Mouse (Mus musculus) limb, embryonic 15.5 days (tissue): ENCODE results near the gene Cdadc1. TPM values are rescaled to one million over a fixed set of nuclear protein-coding genes. Genes with fewer than 3 reads are reported as not detected.
"Not testable (repeated sequence)": the region's sequence is repeated elsewhere in the genome, so short reads cannot be mapped to it uniquely, and the experiment has no call there.

Source experiments
- ATAC-seq: fragments of 200-750 bp; cut with Nextera tagmentation; 2 replicates; pipeline ENCODE4 v1.8.0; 2017; ENCODE audit warnings: low read depth, moderate TSS enrichment; ENCODE audit not compliant: insufficient number of reproducible peaks, low FRiP score, low TSS enrichment
- H3K27ac ChIP-seq: fragments of 300-500 bp; sonication (generic); 2 replicates; pipeline ENCODE4 v1.5.1; 2015; ENCODE audit warnings: moderate library complexity, mild to moderate bottlenecking, inconsistent platforms
- H3K27me3 ChIP-seq: fragments of 300-500 bp; sonication (generic); 2 replicates; pipeline ENCODE4 v1.6.1; 2015; ENCODE audit warnings: inconsistent platforms
- H3K36me3 ChIP-seq: fragments of 300-500 bp; sonication (generic); 2 replicates; pipeline ENCODE4 v1.6.1; 2015; ENCODE audit warnings: inconsistent platforms
- H3K4me1 ChIP-seq: fragments of 300-500 bp; sonication (generic); 2 replicates; pipeline ENCODE4 v1.6.1; 2015; ENCODE audit warnings: inconsistent platforms
- H3K4me2 ChIP-seq: fragments of 300-500 bp; sonication (generic); 2 replicates; pipeline ENCODE4 v1.6.1; 2015; ENCODE audit warnings: mild to moderate bottlenecking, inconsistent platforms
- H3K4me3 ChIP-seq: fragments of 300-500 bp; sonication (generic); 2 replicates; pipeline ENCODE4 v1.5.1; 2015; ENCODE audit warnings: mild to moderate bottlenecking, inconsistent platforms
- H3K9ac ChIP-seq: fragments of 300-500 bp; sonication (generic); 2 replicates; pipeline ENCODE4 v1.6.1; 2015; ENCODE audit warnings: inconsistent platforms
- H3K9me3 ChIP-seq: fragments of 300-500 bp; sonication (generic); 2 replicates; pipeline ENCODE4 v1.6.1; 2016; ENCODE audit warnings: inconsistent platforms
- WGBS: fragments of 180-500 bp; shearing (Covaris S2); methylation state at CpG from one replicate; pipeline ENCODE4 v1.1.7; 2015; 5-methylcytosine and 5-hydroxymethylcytosine counted together
- polyA plus RNA-seq: library from polyadenylated mRNA; unstranded; fragments of >200 nt; fragmentation: Nextera tagmentation; extraction: Ambion mirVana; gene quantifications from 2 replicates; pipeline ENCODE4 v1.2.1, GENCODE M21; 2015

Gene Cdadc1
- polyA plus RNA-seq, 1 experiment from 2014 or later, result 33.6 TPM

DNA sequence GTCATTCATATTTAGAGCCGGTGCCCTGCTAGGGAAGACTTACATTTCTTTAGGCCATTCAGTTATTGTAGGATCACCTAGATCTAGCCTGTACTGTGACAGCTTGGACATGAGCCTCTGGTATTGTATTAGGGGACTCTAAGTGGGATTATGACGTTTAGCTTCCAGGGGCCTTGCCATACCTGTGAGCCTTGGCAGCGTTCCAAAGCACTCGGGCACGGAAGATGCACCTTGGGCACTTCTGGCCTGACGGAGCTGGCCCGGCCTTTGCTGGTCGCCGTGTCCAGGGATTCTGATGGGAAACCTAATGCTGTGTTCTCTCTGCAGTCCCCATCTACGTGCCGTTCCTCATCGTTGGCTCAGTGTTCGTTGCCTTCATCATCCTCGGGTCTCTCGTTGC, 31.5 kb upstream of the Cdadc1 start:
- no peaks in the 10 kb centered on the region for H3K9me3 ChIP-seq
- peaks cover 39% of the 10 kb centered on the region for H3K4me1 ChIP-seq
- H3K4me2 ChIP-seq, result no peak overlapping the region
- WGBS, result 80% methylated on average over 15 of the region's 15 CpGs
- ATAC-seq, result no peak
- H3K27ac ChIP-seq, result no peak overlapping the region
- no peak overlapping the region for H3K9ac ChIP-seq
- peaks cover 14% of the 10 kb centered on the region; the same call in 1 of the 2 replicates for H3K27me3 ChIP-seq
- no peak overlapping the region for H3K4me3 ChIP-seq
- H3K36me3 ChIP-seq, result peaks cover 6% of the 10 kb centered on the region

DNA sequence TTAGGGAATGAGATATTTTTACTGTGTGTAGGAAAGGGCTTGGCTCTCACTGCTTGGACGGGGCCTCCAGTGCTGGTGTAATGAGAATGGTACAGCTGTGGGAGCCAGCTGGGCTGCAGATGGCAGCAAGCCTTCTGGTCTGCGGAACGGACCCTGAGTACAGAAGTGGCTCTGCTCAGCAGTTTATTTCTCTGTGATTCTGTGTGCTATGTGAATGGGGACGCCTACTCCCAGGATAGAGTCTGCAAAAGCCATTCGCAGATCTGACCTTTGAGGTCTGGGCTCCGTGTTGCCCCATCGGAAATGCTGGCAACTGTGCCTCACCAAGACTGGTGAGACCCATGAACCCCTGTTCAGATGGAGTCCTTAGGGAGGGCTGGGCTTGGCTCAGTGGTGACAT, 30.1 kb upstream of the Cdadc1 start:
- Histone ChIP-seq H3K27me3 (peaks cover 18% of the 10 kb centered on the region), H3K4me3 (peak overlapping the region; percentile 67), H3K9ac (no peak overlapping the region), H3K9me3 (no peaks in the 10 kb centered on the region), H3K4me2 (peak overlapping the region; percentile 91), H3K27ac (no peak overlapping the region; the same call in 1 of the 2 replicates), H3K36me3 (peaks cover 6% of the 10 kb centered on the region), H3K4me1 (peaks cover 42% of the 10 kb centered on the region)
- ATAC-seq, result no peak; the same call in 1 of the 2 replicates
- 22% methylated on average over 7 of the region's 7 CpGs for WGBS

DNA sequence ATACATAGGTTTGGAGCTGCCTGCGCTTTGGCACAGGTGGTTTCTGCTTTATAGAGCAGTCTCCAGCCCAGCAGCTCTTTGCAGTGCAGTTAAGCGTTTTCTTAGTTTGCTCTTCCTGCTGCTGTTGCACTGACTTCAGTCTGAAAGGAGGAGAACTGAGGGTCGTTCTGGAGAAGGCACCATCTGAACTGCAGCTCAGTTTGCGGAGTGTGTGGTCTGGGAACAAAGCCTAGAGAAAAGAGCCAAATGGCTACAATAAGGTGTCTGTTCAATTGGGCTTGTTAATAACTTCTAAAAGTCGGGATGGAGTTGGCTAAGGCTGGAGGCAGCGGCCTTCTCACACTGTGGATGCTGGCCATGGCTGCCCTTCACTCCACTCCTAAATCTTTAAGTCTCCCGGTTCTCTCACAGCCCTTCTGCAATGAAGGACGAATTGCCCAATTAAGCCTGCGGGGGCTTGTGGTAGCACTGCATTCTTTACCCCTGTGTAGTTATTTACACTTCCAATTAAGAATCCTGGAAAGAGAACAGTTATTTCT, 29.5 kb upstream of the Cdadc1 start:
- no peak for ATAC-seq
- Histone ChIP-seq H3K4me3 (peak overlapping the region; percentile 67), H3K27ac (peak overlapping the region; percentile 89), H3K27me3 (peaks cover 22% of the 10 kb centered on the region), H3K4me1 (peaks cover 42% of the 10 kb centered on the region), H3K4me2 (peak overlapping the region; percentile 91), H3K36me3 (peaks cover 6% of the 10 kb centered on the region), H3K9ac (0 out of 2 replicates have a peak overlapping the region, but pooled peaks have one; percentile 14), H3K9me3 (no peaks in the 10 kb centered on the region)
- 15% methylated on average over 9 of the region's 9 CpGs for WGBS

DNA sequence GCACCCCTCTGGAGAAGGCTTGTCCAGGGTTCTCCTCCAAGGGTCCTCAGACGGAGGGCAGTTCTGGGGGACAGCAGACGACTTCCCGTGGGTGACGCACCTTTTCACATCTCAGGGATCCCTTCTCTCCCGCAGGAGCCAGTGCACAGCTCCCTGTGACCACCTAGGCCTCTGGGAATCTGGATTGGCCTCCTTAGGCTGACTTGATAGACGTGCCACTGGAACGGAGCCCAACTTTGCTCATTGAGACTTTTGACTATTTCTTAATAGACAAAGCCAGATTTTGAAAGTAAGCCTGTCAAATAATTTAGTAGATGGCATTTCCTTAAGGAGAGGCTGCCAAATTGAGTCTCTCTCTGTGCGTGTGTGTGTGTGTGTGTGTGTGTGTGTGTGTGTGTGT, 29.0 kb upstream of the Cdadc1 start:
- Histone ChIP-seq H3K27me3 (peaks cover 25% of the 10 kb centered on the region), H3K4me2 (peak overlapping the region; percentile 91), H3K4me3 (peak overlapping the region; percentile 67), H3K9ac (peak overlapping the region; percentile 63; the same call in 1 of the 2 replicates), H3K27ac (peak overlapping the region; percentile 89), H3K36me3 (peaks cover 6% of the 10 kb centered on the region), H3K4me1 (peaks cover 42% of the 10 kb centered on the region), H3K9me3 (no peaks in the 10 kb centered on the region)
- 16% methylated on average over 8 of the region's 8 CpGs for WGBS
- no peak for ATAC-seq

DNA sequence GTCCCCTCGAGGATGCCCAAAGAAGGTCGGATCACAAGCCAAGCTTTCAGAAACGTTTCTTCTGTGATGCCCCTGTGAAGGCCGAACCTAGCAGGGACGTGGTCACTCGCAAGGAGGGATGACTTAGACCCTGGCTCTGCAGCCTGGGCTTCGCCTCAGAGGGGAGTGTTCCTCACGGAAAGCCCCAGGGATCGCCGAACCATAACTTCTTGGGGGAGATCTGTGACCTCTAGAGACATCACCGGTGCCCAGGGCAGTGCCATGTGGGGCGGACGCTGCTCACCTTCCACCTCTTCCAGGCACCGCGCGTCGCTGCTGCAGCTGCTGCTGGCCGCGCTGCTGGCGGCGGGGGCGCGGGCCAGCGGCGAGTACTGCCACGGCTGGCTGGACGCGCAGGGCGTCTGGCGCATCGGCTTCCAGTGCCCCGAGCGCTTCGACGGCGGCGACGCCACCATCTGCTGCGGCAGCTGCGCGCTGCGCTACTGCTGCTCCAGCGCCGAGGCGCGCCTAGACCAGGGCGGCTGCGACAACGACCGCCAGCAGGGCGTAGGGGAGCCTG, 28.1 kb upstream of the Cdadc1 start:
- peaks cover 25% of the 10 kb centered on the region for H3K27me3 ChIP-seq
- H3K4me1 ChIP-seq, result peaks cover 42% of the 10 kb centered on the region
- peaks cover 6% of the 10 kb centered on the region for H3K36me3 ChIP-seq
- H3K4me3 ChIP-seq, result peak overlapping the region; percentile 67
- no peaks in the 10 kb centered on the region for H3K9me3 ChIP-seq
- H3K27ac ChIP-seq, result peak overlapping the region; percentile 89
- ATAC-seq, result no peak
- H3K9ac ChIP-seq, result peak overlapping the region; percentile 63
- 0% methylated on average over 51 of the region's 51 CpGs for WGBS
- H3K4me2 ChIP-seq, result peak overlapping the region; percentile 91

DNA sequence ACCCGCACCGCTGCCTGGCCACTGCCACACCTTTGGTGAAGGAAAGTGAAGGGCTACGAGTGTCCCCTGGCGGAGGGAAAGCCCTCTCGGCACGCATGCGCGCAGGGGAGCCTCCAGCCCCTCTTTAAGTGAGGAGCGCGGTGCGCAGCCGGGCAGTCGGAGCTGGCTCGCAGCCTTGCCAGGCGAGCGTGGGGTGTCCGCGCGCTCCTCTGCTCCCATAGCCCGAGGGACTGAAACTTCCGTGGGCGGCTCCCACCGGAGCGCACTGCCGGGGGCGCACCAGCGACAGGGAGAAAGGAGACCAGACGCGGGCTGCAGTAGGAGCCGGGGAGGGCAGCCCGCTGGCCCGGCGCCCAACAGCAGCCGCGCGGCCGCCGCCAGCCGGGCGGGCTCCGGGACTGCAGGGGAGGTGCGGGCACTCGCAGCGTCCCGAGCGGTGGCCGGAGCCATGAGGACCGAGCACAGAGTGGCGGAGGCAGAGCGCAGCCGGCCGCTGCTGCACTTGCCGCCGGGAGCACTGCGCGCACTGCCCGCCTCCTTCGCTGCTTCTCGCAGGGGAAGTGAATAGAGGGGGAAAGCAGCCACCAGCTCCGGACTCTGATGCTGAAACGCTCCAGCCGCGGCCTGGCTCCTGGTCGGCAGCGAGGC, 27.5 kb upstream of the Cdadc1 start, which contains the start of gene Shisa2:
TSS of gene Shisa2 (plus strand) at position 151 of the 648 bp plus-strand sequence.
- Histone ChIP-seq H3K36me3 (peaks cover 6% of the 10 kb centered on the region), H3K9ac (peak within 1 kb of the TSS; percentile 63), H3K9me3 (no peaks in the 10 kb centered on the region), H3K4me2 (peak within 1 kb of the TSS; percentile 91), H3K27me3 (peaks cover 25% of the 10 kb centered on the region), H3K27ac (peak within 1 kb of the TSS; percentile 89), H3K4me1 (peaks cover 42% of the 10 kb centered on the region), H3K4me3 (peak within 1 kb of the TSS; percentile 67)
- under 1% methylated on average over 51 of the region's 65 CpGs for WGBS
- peak; percentile 79 for ATAC-seq

DNA sequence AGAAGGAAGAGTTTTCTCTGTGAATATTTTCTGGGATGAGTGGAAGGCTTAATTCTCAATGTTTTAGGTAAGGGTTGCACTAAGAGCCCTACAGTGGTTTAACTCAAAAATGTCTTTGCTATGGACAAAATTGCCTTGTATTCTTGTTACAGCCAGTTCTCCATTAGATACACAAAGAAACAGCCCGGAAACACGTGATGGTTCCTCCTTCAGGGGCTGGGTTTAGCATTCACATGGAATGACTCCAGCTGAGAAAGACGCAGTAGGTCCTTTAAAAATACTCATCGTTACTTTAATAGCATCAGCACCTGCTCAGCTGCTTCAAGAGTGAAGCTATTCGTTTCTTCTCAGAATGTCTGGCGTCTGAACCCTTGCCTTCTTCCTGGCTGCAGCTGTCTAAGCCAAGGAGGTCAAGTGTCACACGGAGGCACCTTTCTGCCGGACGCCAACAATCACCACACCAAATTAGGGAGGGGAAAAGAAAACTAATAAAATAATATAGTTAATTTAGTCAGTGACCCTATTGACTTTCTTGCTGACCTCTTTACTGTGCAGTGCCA, 26.6 kb upstream of the Cdadc1 start:
- H3K9me3 ChIP-seq, result no peaks in the 10 kb centered on the region
- no peak for ATAC-seq
- peak overlapping the region; percentile 91 for H3K4me2 ChIP-seq
- peak overlapping the region; percentile 89; the same call in 1 of the 2 replicates for H3K27ac ChIP-seq
- H3K36me3 ChIP-seq, result no peaks in the 10 kb centered on the region
- peaks cover 39% of the 10 kb centered on the region for H3K4me1 ChIP-seq
- H3K27me3 ChIP-seq, result peaks cover 25% of the 10 kb centered on the region
- no peak overlapping the region for H3K9ac ChIP-seq
- H3K4me3 ChIP-seq, result no peak overlapping the region
- WGBS, result 21% methylated on average over 9 of the region's 9 CpGs

DNA sequence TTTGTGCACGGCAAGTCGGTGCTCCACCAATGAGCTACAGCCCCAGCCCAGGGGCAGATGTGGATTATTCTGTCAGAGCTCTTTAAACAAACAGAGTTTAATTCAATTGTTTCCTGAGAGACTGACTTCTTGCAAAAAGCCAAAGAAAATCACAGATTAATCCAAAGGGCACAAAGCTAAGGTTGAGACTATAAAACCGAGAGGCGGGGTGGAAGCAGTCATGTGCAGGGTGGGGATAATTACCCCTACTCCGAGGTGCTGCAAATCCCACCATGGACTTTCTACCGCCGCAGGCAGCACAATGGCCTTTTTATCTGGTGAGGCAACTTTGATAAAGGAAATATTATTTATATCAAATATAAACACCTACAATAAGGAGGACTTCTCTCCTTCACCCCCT, 19.0 kb upstream of the Cdadc1 start:
- no peak overlapping the region for H3K4me2 ChIP-seq
- no peaks in the 10 kb centered on the region for H3K36me3 ChIP-seq
- H3K9ac ChIP-seq, result no peak overlapping the region
- peaks cover 2% of the 10 kb centered on the region; the same call in 1 of the 2 replicates for H3K4me1 ChIP-seq
- WGBS, result 41% methylated on average over 7 of the region's 7 CpGs
- no peaks in the 10 kb centered on the region for H3K9me3 ChIP-seq
- no peak for ATAC-seq
- no peak overlapping the region for H3K27ac ChIP-seq
- H3K4me3 ChIP-seq, result no peak overlapping the region
- peaks cover 8% of the 10 kb centered on the region; the same call in 1 of the 2 replicates for H3K27me3 ChIP-seq

DNA sequence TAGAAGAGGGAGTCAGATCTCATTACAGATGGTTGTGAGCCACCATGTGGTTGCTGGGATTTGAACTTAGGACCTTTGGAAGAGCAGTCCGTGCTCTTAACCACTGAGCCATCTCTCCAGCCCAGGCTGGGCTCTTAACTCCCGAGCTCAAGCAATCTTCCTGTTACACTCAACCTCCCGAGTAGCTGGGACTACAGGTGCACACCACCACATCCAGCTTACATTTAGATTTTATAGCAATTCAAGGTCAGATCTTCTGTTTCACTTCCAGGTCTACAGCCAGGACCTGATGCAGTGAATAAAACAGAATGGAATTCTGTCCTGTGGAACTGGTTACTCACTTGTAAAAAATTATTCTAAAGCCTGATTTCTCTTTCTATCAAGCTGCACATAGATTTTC, 16.4 kb upstream of the Cdadc1 start:
- H3K27ac ChIP-seq, H3K9ac ChIP-seq, H3K4me1 ChIP-seq, ATAC-seq, H3K9me3 ChIP-seq, H3K4me3 ChIP-seq, H3K4me2 ChIP-seq, H3K36me3 ChIP-seq, H3K27me3 ChIP-seq: not testable (repeated sequence)
- whole genome bisulfite sequencing, result 65% methylated on average over 3 of the region's 3 CpGs

DNA sequence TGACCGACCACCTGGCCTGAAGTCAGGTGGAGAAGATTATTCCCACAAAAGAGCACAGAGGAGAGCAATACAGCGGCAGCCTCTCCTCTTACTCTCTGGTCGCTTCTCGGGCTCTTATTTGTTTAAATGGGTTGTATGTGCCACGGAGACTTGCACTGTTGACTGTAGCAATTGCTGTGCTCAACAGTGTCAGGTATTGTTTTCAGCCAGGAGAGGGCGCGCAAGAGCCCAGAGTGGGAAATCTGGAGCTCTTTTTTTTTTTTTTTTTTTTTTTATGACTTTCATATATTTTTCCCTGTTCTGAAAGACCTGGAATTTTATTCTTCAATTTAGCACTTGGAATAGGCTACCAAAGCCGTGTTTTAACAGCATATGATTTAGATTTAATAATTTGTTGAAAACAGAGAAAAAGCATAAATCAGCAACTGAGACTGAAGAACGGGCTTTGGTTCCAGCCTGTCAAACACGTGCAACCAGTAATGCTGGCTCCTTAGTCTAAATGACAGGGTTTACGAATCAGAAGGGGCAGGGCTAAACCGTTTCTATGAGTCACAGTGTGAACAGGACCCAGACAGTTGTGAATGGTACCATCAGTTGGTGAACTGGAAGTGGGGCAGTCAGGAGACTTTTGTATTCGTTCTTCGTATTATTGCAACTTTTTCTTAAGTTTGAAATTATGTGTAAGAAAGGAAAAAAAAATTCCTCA, 15.3 kb upstream of the Cdadc1 start:
- no peak overlapping the region for H3K4me2 ChIP-seq
- 40% methylated on average over 14 of the region's 14 CpGs for WGBS
- no peak overlapping the region for H3K27ac ChIP-seq
- no peak overlapping the region for H3K4me3 ChIP-seq
- H3K36me3 ChIP-seq, result no peaks in the 10 kb centered on the region
- H3K9me3 ChIP-seq, result no peaks in the 10 kb centered on the region
- H3K9ac ChIP-seq, result no peak overlapping the region
- H3K4me1 ChIP-seq, result peaks cover 2% of the 10 kb centered on the region; the same call in 1 of the 2 replicates
- H3K27me3 ChIP-seq, result peaks cover 8% of the 10 kb centered on the region; the same call in 1 of the 2 replicates
- ATAC-seq, result no peak

DNA sequence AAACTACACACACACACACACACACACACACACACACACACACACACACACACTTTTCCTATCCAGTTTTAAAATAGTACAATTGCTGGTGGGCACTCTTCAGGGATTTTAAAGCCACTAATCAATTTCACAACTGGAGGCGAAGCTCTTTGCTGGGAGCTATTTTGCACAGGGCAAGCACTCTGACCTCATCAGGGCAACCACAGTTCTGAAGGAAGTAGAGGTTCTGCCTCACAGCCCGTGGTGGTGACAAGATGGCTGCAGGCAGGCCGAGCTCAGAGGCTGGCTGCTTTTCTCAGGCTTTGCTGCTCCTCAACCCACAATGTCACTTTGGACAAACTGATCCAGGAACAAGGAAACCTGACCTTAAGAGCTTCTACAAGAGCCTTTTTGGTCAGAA, 9.3 kb upstream of the Cdadc1 start:
- Histone ChIP-seq H3K4me2 (no peak overlapping the region), H3K4me1 (no peaks in the 10 kb centered on the region), H3K4me3 (no peak overlapping the region), H3K27ac (no peak overlapping the region), H3K36me3 (no peaks in the 10 kb centered on the region), H3K9me3 (no peaks in the 10 kb centered on the region), H3K9ac (no peak overlapping the region), H3K27me3 (peaks cover 6% of the 10 kb centered on the region; the same call in 1 of the 2 replicates)
- WGBS, result 44% methylated on average over 3 of the region's 3 CpGs
- ATAC-seq, result no peak
